Mouse (Mus musculus) limb, embryonic 13.5 days (tissue): ENCODE measurements around the gene Colgalt2. TPM values are rescaled to one million over a fixed set of nuclear protein-coding genes. Genes with fewer than 3 reads are reported as not detected.

Experiments used
- ATAC-seq: fragments of 200-750 bp; cut with Nextera tagmentation; 2 replicates; pipeline ENCODE4 v1.8.0; 2017; ENCODE audit warnings: low read depth, moderate number of reproducible peaks, moderate TSS enrichment; ENCODE audit not compliant: low FRiP score
- H3K27ac ChIP-seq: fragments of 300-500 bp; sonication (generic); 2 replicates; pipeline ENCODE4 v1.5.1; 2015; ENCODE audit warnings: inconsistent platforms, mild to moderate bottlenecking, moderate library complexity
- H3K27me3 ChIP-seq: fragments of 300-500 bp; sonication (generic); 2 replicates; pipeline ENCODE4 v1.6.1; 2015; ENCODE audit warnings: mild to moderate bottlenecking, inconsistent platforms
- H3K36me3 ChIP-seq: fragments of 300-500 bp; sonication (generic); 2 replicates; pipeline ENCODE4 v1.6.1; 2015; ENCODE audit warnings: inconsistent platforms, mild to moderate bottlenecking, moderate library complexity
- H3K4me1 ChIP-seq: fragments of 300-500 bp; sonication (generic); 2 replicates; pipeline ENCODE4 v1.6.1; 2015; ENCODE audit warnings: inconsistent platforms
- H3K4me2 ChIP-seq: fragments of 300-500 bp; sonication (generic); replicated peaks from 2 replicates; pipeline ENCODE4 v1.6.1; 2015; ENCODE audit warnings: inconsistent platforms, mild to moderate bottlenecking, moderate library complexity
- H3K4me3 ChIP-seq: fragments of 300-500 bp; sonication (generic); 2 replicates; pipeline ENCODE4 v1.5.1; 2015; ENCODE audit warnings: moderate library complexity, mild to moderate bottlenecking, inconsistent platforms
- H3K9ac ChIP-seq: fragments of 300-500 bp; sonication (generic); 2 replicates; pipeline ENCODE4 v1.6.1; 2015; ENCODE audit warnings: mild to moderate bottlenecking, inconsistent platforms
- H3K9me3 ChIP-seq: fragments of 300-500 bp; sonication (generic); 2 replicates; pipeline ENCODE4 v1.6.1; 2016; ENCODE audit warnings: inconsistent platforms
- WGBS: fragments of 180-500 bp; shearing (Covaris S2); methylation state at CpG from one replicate; pipeline ENCODE4 v1.1.7; 2015; 5-methylcytosine and 5-hydroxymethylcytosine counted together
- polyA plus RNA-seq: library from polyadenylated mRNA; unstranded; fragments of >200 nt; fragmentation: Nextera tagmentation; extraction: Ambion mirVana; gene quantifications from 2 replicates; pipeline ENCODE4 v1.2.1, GENCODE M21; 2015

The Colgalt2 gene
- polyA plus RNA-seq, 1 experiment from 2014 or later = 7.2 TPM

DNA sequence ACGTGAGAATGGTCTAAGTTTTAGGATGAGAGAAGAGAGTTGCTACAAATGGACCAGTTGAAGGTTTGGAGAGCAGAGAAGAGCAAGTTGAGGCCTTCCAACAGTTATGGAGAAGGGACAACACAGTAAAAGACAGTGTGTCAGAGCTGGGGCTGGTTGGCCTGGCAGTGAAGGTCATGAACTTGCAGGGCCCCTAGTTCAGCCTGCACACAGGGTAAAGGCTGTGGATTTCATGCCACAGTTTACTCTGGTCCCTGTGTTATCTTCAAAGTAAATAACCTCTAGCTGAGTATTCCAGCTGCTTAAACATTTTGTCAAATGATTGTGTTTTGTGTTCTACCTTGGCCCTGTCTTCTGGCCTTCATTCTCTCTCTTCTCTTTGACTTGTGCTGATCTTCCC lies 922 bp upstream of the Colgalt2 start:
- Histone ChIP-seq H3K27ac (no peak overlapping the region), H3K27me3 (peaks cover 36% of the 10 kb centered on the region), H3K36me3 (no peaks in the 10 kb centered on the region), H3K4me3 (no peak overlapping the region), H3K9me3 (no peaks in the 10 kb centered on the region), H3K9ac (no peak overlapping the region), H3K4me2 (no peak overlapping the region), H3K4me1 (peaks cover 12% of the 10 kb centered on the region)
- WGBS = 48% methylated on average over 1 of the region's 1 CpGs
- ATAC-seq = no peak

DNA sequence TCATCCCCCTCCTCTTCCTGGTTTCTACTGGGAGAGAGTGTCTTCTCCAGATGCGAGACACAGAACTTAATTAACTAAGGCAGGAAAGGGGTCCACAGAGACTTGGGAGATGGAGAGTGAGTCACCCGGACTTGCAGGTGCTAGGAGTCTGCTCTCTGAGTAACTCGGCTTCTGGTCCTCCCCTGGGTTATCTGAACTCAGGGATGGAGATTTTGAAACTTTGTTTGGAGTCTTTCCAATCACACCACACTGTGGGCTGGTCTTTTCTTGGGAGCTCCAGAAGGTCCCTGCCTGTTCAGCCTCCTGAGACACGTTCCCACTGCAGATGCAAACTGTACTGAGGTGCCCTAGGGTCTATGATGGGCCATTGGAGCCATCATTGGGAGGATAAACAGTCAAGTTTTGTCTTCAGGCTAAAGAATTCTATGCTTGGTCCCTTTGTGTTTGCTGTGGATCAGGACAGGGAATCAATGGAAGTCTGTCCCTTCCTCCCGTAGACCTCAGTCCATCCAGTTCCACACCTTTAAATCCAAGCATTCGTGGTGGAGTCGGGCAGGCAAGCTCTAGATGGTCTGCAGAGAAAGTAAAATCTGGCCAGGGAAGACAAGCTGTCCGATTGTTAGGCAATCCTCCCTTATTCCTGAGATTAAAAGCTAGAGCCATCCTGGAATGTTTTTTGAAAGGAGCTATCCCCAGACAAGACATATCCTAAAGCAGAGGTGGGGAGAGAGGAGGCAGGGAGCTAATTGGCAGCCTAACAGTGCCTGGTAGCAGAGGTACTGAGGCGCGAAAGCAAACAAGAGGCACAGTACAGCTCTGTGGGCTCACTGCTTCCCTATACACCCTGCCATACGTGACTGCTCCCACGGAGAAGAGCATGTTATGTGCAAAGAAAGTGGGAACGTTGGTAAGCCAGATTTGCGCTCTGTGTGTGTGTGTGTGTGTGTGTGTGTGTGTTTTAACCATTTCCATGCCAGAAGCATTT lies 1.2 kb downstream of the Colgalt2 start:
- Histone ChIP-seq H3K27ac (peak overlapping the region; percentile 55; the same call in 1 of the 2 replicates), H3K4me2 (peak overlapping the region; percentile 93), H3K4me3 (peak overlapping the region; percentile 70), H3K36me3 (no peaks in the 10 kb centered on the region), H3K4me1 (peaks cover 12% of the 10 kb centered on the region), H3K27me3 (peaks cover 36% of the 10 kb centered on the region), H3K9me3 (no peaks in the 10 kb centered on the region), H3K9ac (peak overlapping the region; percentile 79)
- no peak for ATAC-seq
- 20% methylated on average over 14 of the region's 14 CpGs for WGBS

DNA sequence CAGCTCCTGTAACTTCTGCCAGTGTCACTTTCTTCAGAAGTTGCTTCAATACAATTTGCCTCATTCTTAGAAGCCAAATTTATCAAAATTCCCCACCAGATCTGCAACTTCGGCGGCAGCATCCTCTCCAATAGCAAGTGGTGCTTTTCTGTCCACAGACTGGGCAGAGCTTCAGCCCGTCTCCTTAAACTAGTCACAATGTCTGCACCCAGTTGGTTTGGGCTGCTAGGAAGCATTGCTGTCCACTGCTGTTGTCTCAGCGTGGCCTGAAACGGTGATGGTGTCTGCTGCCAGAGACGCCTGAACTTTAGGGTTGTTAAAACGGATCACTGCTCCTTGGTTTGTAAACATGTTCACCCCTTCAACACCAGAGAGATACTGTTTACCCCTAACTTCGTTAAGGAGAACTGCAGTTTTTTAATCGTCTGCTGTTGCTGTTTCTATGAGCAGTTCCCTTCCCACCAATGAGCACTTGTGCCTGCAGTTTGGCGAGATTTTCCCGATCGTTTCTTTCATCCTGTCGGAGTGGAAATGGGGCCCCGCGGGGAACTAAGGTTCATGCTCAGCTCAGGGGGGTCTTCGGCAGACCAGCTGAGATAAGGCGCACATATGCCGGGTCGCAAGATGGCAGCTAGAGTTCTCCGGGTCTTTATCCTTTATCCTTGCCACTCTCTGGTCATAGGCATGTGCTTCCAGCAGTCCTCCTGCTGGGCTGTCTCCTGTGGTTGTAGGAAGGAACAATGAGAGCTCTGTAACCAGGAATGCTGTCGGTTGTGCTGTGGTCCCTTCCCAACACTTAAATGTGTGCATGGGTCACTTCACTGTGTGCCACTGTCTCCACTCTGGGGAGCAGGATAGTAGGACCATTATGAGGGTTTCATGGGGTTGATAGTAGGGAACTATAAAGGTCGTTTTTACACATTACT lies 7.7 kb downstream of the Colgalt2 start:
- peaks cover 2% of the 10 kb centered on the region for H3K9me3 ChIP-seq
- peaks cover 17% of the 10 kb centered on the region for H3K4me1 ChIP-seq
- peak overlapping the region; percentile 52 for H3K4me2 ChIP-seq
- ATAC-seq = no peak
- 33% methylated on average over 22 of the region's 22 CpGs for whole genome bisulfite sequencing
- 0 out of 2 replicates have a peak overlapping the region, but pooled peaks have one; percentile 8 for H3K9ac ChIP-seq
- peaks cover 6% of the 10 kb centered on the region; the same call in 1 of the 2 replicates for H3K27me3 ChIP-seq
- peak overlapping the region; percentile 16; the same call in 1 of the 2 replicates for H3K4me3 ChIP-seq
- H3K36me3 ChIP-seq = peaks cover 2% of the 10 kb centered on the region; the same call in 1 of the 2 replicates
- H3K27ac ChIP-seq = no peak overlapping the region

DNA sequence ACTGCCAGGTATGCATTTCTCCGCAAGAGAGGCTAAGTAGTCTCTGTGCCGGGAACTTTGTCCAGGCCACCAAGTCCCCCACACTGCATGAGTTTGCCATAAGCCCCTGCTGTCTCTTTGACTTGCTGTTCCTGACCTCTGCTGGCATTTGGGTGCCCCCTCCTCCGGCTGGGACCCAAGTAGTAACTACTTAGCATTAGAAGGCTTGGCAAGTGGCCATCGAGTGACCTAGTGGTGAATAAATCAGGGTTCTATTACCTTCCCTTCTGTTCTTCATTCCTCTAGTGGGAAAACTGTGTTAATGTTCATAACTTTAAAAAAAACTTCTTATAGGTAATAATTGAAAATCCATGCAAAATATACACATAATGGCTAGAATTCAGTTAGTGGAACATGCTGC lies 9.7 kb downstream of the Colgalt2 start:
- Histone ChIP-seq H3K9ac (no peak overlapping the region), H3K36me3 (peaks cover 4% of the 10 kb centered on the region; the same call in 1 of the 2 replicates), H3K27ac (no peak overlapping the region), H3K4me2 (no peak overlapping the region), H3K4me3 (no peak overlapping the region), H3K4me1 (peaks cover 19% of the 10 kb centered on the region), H3K27me3 (no peaks in the 10 kb centered on the region), H3K9me3 (peaks cover 4% of the 10 kb centered on the region)
- 71% methylated on average over 4 of the region's 4 CpGs for WGBS
- ATAC-seq = no peak

DNA sequence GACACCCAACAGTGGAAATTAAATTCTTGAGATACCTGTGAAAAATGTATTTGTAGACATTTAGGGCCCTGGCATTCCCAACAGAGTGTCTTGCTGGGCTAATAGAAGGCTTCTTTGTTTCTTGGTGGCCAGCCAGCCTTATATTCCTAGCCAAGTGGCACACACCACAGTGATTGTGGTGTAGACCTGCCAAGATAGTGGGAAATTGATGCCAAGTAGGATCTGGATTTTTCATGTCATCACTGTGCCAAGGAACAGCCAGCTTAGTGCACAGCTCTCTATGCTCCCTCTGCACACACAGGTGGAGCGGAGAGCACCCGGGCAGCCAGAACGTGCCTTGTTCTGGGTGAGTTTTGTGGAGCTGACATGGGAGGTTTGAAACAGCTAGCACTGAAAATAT lies 11.0 kb downstream of the Colgalt2 start:
- Histone ChIP-seq H3K4me1 (peaks cover 21% of the 10 kb centered on the region), H3K4me3 (no peak overlapping the region), H3K9ac (no peak overlapping the region), H3K36me3 (peaks cover 4% of the 10 kb centered on the region; the same call in 1 of the 2 replicates), H3K9me3 (peaks cover 4% of the 10 kb centered on the region), H3K4me2 (no peak overlapping the region), H3K27ac (no peak overlapping the region), H3K27me3 (no peaks in the 10 kb centered on the region)
- WGBS = 89% methylated on average over 3 of the region's 3 CpGs
- no peak for ATAC-seq

DNA sequence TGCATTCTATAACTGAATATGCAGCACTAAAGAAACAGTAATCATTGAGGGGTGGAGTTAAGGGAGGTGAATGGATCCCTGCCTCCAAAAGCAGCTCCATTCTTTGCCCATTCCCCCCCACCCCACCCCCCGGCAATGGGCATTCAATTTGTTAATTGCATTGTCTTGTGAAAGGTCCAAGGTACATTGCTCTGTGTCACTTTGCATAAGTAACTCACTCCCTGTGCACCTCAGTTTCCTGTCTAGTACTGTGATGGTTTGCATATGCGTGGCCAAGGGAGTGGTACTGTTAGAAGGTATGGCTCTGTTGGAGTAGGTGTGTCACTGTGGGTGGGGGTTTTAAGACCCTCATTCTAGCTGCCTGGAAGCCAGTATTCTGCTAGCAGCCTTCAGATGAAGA lies 13.5 kb downstream of the Colgalt2 start:
- Histone ChIP-seq H3K27me3 (no peaks in the 10 kb centered on the region), H3K9ac (no peak overlapping the region), H3K36me3 (peaks cover 4% of the 10 kb centered on the region; the same call in 1 of the 2 replicates), H3K4me3 (no peak overlapping the region), H3K4me2 (no peak overlapping the region), H3K4me1 (peaks cover 20% of the 10 kb centered on the region), H3K27ac (no peak overlapping the region), H3K9me3 (peaks cover 4% of the 10 kb centered on the region)
- 94% methylated on average over 2 of the region's 2 CpGs for WGBS
- no peak for ATAC-seq

DNA sequence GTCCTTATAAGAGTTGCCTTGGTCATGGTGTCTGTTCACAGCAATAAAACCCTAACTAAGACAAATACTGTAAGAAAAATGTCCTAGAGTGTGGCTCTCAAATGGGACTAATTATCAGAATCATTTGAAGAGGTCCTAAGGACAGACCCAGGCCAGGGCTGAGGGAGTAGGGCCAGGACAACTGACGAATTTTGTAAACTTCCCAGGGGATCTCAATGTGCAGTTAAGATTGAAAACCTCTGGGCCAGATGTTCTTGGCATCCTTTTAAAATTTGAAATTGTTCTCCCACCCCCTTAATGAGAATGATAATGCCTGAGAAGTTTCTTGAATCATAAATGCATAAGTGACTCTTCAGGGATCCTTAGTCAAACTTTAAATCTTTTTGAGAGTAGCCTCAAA lies 14.3 kb downstream of the Colgalt2 start:
- Histone ChIP-seq H3K27me3 (no peaks in the 10 kb centered on the region), H3K9me3 (peaks cover 4% of the 10 kb centered on the region), H3K9ac (no peak overlapping the region), H3K4me2 (no peak overlapping the region), H3K4me3 (no peak overlapping the region), H3K27ac (no peak overlapping the region), H3K36me3 (peaks cover 4% of the 10 kb centered on the region; the same call in 1 of the 2 replicates), H3K4me1 (peaks cover 20% of the 10 kb centered on the region)
- no peak for ATAC-seq
- WGBS = 53% methylated on average over 1 of the region's 1 CpGs

- 75% methylated on average over 10 of the region's 10 CpGs for WGBS
- H3K9me3 ChIP-seq = peaks cover 4% of the 10 kb centered on the region
- H3K4me1 ChIP-seq = peaks cover 17% of the 10 kb centered on the region
- H3K36me3 ChIP-seq = peaks cover 4% of the 10 kb centered on the region; the same call in 1 of the 2 replicates
- no peak overlapping the region for H3K4me3 ChIP-seq
- no peak overlapping the region for H3K4me2 ChIP-seq
- no peak for ATAC-seq
- no peak overlapping the region for H3K27ac ChIP-seq
- no peak overlapping the region for H3K9ac ChIP-seq
- H3K27me3 ChIP-seq = no peaks in the 10 kb centered on the region
Observed at GRCm38 (mm10) chr1:152414451-152414850, 14.8 kb downstream of the Colgalt2 start.

DNA sequence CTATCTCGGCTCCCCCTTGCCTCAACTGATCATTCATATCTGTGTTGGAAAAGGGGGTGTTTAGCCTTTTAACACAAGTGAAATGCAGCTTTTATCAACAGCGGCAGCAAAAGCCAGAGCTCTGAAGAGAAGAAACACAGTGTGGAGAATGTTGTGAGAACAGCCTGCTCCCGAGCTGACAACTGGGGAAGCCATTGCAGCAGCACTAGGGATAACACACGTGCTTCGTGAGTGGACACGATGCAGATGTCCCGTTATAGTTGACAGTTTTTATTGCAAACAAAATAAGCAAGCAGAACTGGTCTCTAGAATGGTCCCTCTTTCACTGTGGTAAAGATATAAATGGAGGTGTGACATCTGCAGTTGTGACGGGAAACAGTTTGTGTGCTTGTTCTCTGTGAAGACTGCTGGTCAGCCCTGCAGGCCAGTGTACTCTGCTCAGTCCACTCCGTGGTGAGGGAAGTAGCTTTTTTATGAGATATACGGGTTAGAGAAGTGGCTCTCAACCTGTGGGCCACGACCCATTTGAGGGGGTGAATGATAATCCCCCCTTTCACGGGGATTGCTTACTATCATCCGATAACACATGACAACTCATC lies 16.8 kb downstream of the Colgalt2 start:
- Histone ChIP-seq H3K4me1 (peaks cover 11% of the 10 kb centered on the region), H3K27me3 (no peaks in the 10 kb centered on the region), H3K4me2 (no peak overlapping the region), H3K27ac (no peak overlapping the region), H3K36me3 (peaks cover 4% of the 10 kb centered on the region; the same call in 1 of the 2 replicates), H3K9me3 (peaks cover 4% of the 10 kb centered on the region), H3K9ac (no peak overlapping the region), H3K4me3 (no peak overlapping the region)
- WGBS = 61% methylated on average over 13 of the region's 13 CpGs
- no peak for ATAC-seq

DNA sequence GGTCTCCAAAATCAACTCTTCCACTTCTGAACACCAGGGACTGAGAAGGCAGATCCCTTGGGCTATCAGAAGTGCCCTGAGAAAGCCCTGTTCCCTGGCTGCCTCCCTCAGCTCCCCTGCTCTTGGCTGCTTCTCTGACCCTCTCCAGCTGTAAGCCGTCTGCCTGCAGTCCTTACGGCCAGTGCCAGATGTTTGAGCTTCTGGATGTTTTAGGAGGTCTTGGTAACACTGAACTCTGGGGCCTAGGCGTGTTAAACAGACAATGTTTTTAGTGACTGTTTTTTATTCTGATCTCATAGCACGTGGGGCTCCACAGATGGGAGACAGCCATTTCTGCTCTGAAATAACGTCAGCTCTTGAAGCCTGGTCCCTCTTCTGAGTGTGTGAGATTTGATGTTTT lies 18.0 kb downstream of the Colgalt2 start:
- ATAC-seq = peak; percentile 59; the same call in 1 of the 2 replicates
- H3K4me3 ChIP-seq = no peak overlapping the region
- no peak overlapping the region for H3K9ac ChIP-seq
- peaks cover 15% of the 10 kb centered on the region for H3K4me1 ChIP-seq
- 12% methylated on average over 5 of the region's 5 CpGs for WGBS
- no peaks in the 10 kb centered on the region for H3K27me3 ChIP-seq
- H3K9me3 ChIP-seq = no peaks in the 10 kb centered on the region
- H3K4me2 ChIP-seq = no peak overlapping the region
- H3K27ac ChIP-seq = no peak overlapping the region
- H3K36me3 ChIP-seq = no peaks in the 10 kb centered on the region

DNA sequence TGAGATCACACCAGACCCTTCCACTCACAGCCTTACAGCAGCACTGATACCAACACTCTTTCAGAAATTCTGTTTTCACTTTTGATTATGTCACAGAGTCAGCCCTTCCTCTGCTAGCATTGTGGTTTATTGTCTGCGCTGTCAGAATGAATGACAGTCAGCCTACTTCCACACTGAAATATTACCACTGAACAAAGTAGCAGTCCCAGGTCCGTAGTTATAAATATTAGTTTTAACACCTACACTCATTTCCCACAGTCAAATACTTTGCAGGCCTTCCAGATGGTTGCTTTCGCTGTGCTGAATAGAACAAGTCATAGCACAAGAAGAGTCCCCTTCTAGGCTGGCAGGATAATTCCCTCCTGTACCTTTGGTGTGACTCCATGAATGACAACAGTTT lies 22.7 kb downstream of the Colgalt2 start:
- H3K4me2 ChIP-seq = no peak overlapping the region
- no peak overlapping the region for H3K27ac ChIP-seq
- H3K27me3 ChIP-seq = no peaks in the 10 kb centered on the region
- WGBS = 61% methylated on average over 3 of the region's 3 CpGs
- no peaks in the 10 kb centered on the region for H3K36me3 ChIP-seq
- no peak for ATAC-seq
- H3K4me3 ChIP-seq = no peak overlapping the region
- peaks cover 18% of the 10 kb centered on the region for H3K4me1 ChIP-seq
- H3K9me3 ChIP-seq = no peaks in the 10 kb centered on the region
- no peak overlapping the region for H3K9ac ChIP-seq
